Mouse (Mus musculus): ENCODE data around the gene Zfp882. TPM values are rescaled to one million over a fixed set of nuclear protein-coding genes. Genes with fewer than 3 reads are reported as not detected.
A peak's percentile ranks its signal among the peaks of the same experiment; 100 is the strongest.
"Not testable (repeated sequence)": the region's sequence is repeated elsewhere in the genome, so short reads cannot be mapped to it uniquely, and the experiment has no call there.

The Zfp882 gene
- polyA plus RNA-seq, 1 experiment from 2014 or later, result 3.0 TPM

GRCm38 (mm10) chr8:71925791-71926190 lies 17.4 kb downstream of the Zfp882 start:
- DNase-seq (ENCODE audit: low read depth, low spot score) (no peak), ATAC-seq (no peak)
- ChIA-PET CTCF (interaction anchor here (1.5 kb wide), 1 partner anchor 11 kb away, joined by 3 read pairs; no protein-coding TSS in a partner anchor), POLR2A (no interaction called here)
- no peaks in the 10 kb centered on the region for H3K27me3 ChIP-seq
- no peak for TF ChIP-seq CTCF (IDR thresholded peaks at IDR 0.05)
- in situ Hi-C loops (cut with MboI; ENCODE audit: low pct_unique_long_range_greater_than_20kb), result no loop called here

- in situ Hi-C loops (cut with MboI; ENCODE audit: low pct_unique_long_range_greater_than_20kb), result no loop called here
- ATAC-seq (no peak), DNase-seq (ENCODE audit: low read depth, low spot score) (no peak)
- POLR2A ChIA-PET, result interaction anchor here (0.6 kb wide), 1 partner anchor 16 kb away, joined by 3 read pairs; no protein-coding TSS in a partner anchor
- CTCF ChIA-PET, result interaction anchor here (1.5 kb wide), 1 partner anchor 10 kb away, joined by 3 read pairs; no protein-coding TSS in a partner anchor
- TF ChIP-seq CTCF (IDR thresholded peaks at IDR 0.05), result no peak
- H3K27me3 ChIP-seq, result no peaks in the 10 kb centered on the region
Observed at GRCm38 (mm10) chr8:71926551-71926950, 18.1 kb downstream of the Zfp882 start.

GRCm38 (mm10) chr8:71927779-71928178 lies 19.4 kb downstream of the Zfp882 start:
- ChIA-PET POLR2A (interaction anchor here (0.6 kb wide), 1 partner anchor 22 kb away, joined by 3 read pairs; no protein-coding TSS in a partner anchor), CTCF (no interaction called here)
- H3K27me3 ChIP-seq, result no peaks in the 10 kb centered on the region
- DNase-seq (ENCODE audit: low read depth, low spot score) (no peak), ATAC-seq (no peak)
- in situ Hi-C loops (cut with MboI; ENCODE audit: low pct_unique_long_range_greater_than_20kb), result no loop called here
- TF ChIP-seq CTCF (IDR thresholded peaks at IDR 0.05), result no peak

DNA sequence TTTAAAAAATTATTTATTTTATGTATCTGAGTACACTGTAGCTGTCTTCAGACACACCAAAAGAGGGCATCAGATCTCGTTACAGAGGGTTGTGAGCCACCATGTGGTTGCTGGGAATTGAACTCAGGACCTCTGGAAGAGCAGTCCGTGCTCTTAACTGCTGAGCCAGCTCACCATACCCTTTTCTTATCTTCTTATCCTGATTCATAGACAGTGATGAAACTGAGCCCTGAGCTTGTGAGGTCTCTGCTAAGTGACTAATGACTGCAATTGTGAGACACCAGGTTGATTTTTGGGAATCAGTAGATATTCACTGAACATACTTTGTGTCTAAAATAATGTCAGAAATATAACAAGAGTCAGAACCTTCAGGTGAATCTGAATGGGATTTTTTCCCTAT lies 29.6 kb downstream of the Zfp882 start:
- CTCF ChIA-PET; POLR2A ChIA-PET; ATAC-seq; H3K27me3 ChIP-seq; in situ Hi-C loops (cut with MboI; ENCODE audit: low pct_unique_long_range_greater_than_20kb); DNase-seq (ENCODE audit: low read depth, low spot score): not testable (repeated sequence)

DNA sequence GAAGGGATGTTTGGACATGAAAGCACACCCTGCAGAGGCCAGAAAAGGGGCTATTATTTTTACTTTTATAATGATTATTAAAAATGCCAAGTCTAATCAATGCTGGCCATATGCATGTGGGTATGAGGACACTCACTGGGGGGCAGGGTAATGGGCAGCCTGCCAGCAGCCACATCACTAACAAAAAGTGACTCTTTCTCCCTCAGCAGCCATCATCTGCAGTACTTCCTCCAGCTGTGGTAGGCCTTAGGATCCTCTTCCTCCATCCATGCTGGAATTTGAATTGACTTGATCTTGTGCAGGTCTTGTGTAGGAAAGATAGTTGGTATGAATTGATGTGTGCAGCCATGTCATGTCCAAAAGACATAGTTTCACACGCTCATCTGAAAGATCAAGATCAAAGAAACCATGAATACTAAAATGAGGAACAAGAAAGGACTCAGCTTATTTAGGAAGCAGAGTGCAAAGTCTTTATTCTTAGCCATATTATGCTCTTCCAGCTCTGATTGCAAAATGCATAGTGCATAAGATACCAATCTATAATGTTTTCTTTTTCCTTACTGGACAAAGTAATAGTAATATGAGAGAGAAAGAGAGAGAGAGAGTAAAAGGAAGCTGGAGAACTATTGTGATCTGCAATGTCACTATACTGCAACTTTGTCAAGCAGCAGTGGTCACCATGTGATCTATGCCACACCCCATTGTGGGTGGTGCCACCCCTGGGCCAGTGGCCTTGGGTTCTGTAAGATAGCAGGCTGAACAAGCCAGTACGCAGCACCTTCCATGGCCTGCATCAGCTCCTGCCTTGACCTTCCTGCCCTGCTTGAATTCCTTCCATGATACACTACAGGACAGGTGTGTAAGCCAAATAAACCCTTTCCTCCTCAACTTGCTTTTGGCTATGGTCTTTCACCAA lies 32.1 kb downstream of the Zfp882 start:
- POLR2A ChIA-PET, result no interaction called here
- ATAC-seq (no peak), DNase-seq (ENCODE audit: low read depth, low spot score) (no peak)
- no peak for TF ChIP-seq CTCF (IDR thresholded peaks at IDR 0.05)
- in situ Hi-C loops (cut with MboI; ENCODE audit: low pct_unique_long_range_greater_than_20kb), result no loop called here
- peaks cover 7% of the 10 kb centered on the region for H3K27me3 ChIP-seq
- CTCF ChIA-PET, result interaction anchor here (0.7 kb wide), 1 partner anchor 18 kb away, joined by 3 read pairs; no protein-coding TSS in a partner anchor

GRCm38 (mm10) chr8:71941776-71942175 lies 33.4 kb downstream of the Zfp882 start:
- peak; percentile 43 for DNase-seq (ENCODE audit: low read depth, low spot score)
- CTCF ChIA-PET, result no interaction called here
- no peak for TF ChIP-seq CTCF (IDR thresholded peaks at IDR 0.05)
- in situ Hi-C loops (cut with MboI; ENCODE audit: low pct_unique_long_range_greater_than_20kb), result no loop called here
- ATAC-seq, result peak; percentile 59
- POLR2A ChIA-PET, result no interaction called here
- H3K27me3 ChIP-seq, result peaks cover 19% of the 10 kb centered on the region

GRCm38 (mm10) chr8:71948624-71949023 lies 40.2 kb downstream of the Zfp882 start:
- ATAC-seq (no peak), DNase-seq (ENCODE audit: low read depth, low spot score) (no peak)
- TF ChIP-seq CTCF (IDR thresholded peaks at IDR 0.05), result no peak
- H3K27me3 ChIP-seq, result peaks cover 24% of the 10 kb centered on the region
- ChIA-PET POLR2A (no interaction called here), CTCF (no interaction called here)
- in situ Hi-C loops (cut with MboI; ENCODE audit: low pct_unique_long_range_greater_than_20kb), result no loop called here

GRCm38 (mm10) chr8:71950482-71951221 lies 42.2 kb downstream of the Zfp882 start, which contains the start of gene Zfp961:
Gene Zfp961 (plus strand): TSS chr8:71951038.
- CTCF ChIA-PET, result no interaction called here
- peak; percentile 97 for DNase-seq (ENCODE audit: low read depth, low spot score)
- POLR2A ChIA-PET, result interaction anchor here (1.4 kb wide), 1 partner anchor 28 kb away, joined by 3 read pairs; no protein-coding TSS in a partner anchor
- H3K27me3 ChIP-seq, result peaks cover 16% of the 10 kb centered on the region
- ATAC-seq, result peak; percentile 100
- TF ChIP-seq CTCF (IDR thresholded peaks at IDR 0.05), result no peak
- in situ Hi-C loops (cut with MboI; ENCODE audit: low pct_unique_long_range_greater_than_20kb), result no loop called here

- CTCF ChIA-PET, result no interaction called here
- POLR2A ChIA-PET, result interaction anchor here (0.6 kb wide), 1 partner anchor 215 kb away, joined by 3 read pairs; no protein-coding TSS in a partner anchor
- TF ChIP-seq CTCF (IDR thresholded peaks at IDR 0.05), result no peak
- in situ Hi-C loops (cut with MboI; ENCODE audit: low pct_unique_long_range_greater_than_20kb), result no loop called here
- H3K27me3 ChIP-seq, result peaks cover 6% of the 10 kb centered on the region
- no peak for DNase-seq (ENCODE audit: low read depth, low spot score)
- ATAC-seq, result no peak
Observed at GRCm38 (mm10) chr8:71951436-71952161, 43.2 kb downstream of the Zfp882 start.

DNA sequence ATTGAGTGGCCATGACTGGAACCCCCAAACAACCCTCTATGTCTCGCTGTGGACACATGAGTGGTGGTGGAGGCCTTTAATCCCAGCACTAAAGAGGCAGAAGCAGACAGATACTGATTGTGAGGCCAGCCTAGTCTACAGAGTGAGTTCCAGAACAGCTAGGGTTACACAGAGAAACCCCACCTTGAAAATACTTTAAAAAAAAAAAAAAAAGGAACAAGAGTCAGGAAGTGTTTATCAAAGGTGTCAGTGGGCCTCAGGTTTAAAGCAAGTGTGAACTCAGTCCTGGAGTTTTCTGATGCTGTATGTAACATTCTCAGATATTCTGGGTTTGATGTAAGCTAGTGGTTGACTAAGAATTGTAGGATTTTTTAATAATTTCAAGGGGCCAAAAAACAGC lies 44.1 kb downstream of the Zfp882 start:
- TF ChIP-seq CTCF (IDR thresholded peaks at IDR 0.05), result no peak
- ChIA-PET CTCF (interaction anchor here (0.6 to 0.7 kb wide), 2 partner anchors 9 to 200 kb away, joined by 3 read pairs; no protein-coding TSS in a partner anchor), POLR2A (interaction anchor here (0.6 kb wide), 1 partner anchor 194 kb away, joined by 6 read pairs; no protein-coding TSS in a partner anchor)
- in situ Hi-C loops (cut with MboI; ENCODE audit: low pct_unique_long_range_greater_than_20kb), result no loop called here
- no peak for ATAC-seq
- H3K27me3 ChIP-seq, result no peaks in the 10 kb centered on the region
- DNase-seq (ENCODE audit: low read depth, low spot score), result no peak

DNA sequence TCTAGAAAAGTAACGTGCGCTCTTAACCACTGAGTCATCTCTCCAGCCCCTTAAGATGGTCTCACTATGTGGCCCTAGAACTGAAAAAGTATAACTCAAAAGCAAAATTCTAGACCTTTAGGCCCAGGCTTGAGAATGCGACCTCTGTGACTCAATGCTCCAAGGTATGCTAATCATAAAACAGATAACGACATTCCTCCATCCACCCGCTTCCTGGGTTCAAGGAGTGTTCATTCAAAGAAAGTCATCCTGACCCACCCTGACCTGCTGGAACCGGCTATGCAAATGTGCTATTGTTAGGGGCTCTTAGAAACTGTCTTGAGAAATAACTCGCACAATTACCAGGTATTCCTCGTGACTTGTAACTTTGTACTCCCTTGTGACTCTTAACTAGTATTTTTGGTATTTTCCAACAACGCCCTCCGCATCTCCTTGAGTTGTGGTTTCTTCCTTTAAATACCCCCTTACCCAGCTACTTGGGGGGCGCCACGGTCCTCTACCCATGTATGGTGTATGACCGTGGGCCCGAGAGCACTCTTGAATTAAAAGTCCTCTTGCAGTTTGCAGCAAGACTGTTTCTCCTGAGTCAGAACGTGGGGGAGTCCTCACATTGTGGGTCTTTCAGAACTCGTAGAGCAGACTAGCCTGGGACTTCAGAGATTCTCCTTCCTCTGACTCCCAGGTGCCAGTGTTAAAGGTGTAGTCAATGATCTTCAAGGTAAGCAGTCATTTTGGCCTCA lies 44.7 kb downstream of the Zfp882 start:
- DNase-seq (ENCODE audit: low read depth, low spot score); H3K27me3 ChIP-seq; in situ Hi-C loops (cut with MboI; ENCODE audit: low pct_unique_long_range_greater_than_20kb); ATAC-seq: not testable (repeated sequence)
- ChIA-PET CTCF (interaction anchor here (0.6 to 0.7 kb wide), 2 partner anchors 9 to 201 kb away, joined by 3 read pairs; no protein-coding TSS in a partner anchor), POLR2A (interaction anchor here (0.6 kb wide), 1 partner anchor 195 kb away, joined by 6 read pairs; no protein-coding TSS in a partner anchor)

All from Patski (cell line).